Mouse (Mus musculus) CD4-positive, CD25-positive, alpha-beta regulatory T cell, adult 2 months (primary cell): Measurements from ENCODE around the gene Slc44a1.

Experiments used
- DNase-seq: peaks from one replicate; pipeline ENCODE4 v3.0.0-alpha.2; 2012; ENCODE audit warnings: low read depth, low spot score

Slc44a1 gene

DNA sequence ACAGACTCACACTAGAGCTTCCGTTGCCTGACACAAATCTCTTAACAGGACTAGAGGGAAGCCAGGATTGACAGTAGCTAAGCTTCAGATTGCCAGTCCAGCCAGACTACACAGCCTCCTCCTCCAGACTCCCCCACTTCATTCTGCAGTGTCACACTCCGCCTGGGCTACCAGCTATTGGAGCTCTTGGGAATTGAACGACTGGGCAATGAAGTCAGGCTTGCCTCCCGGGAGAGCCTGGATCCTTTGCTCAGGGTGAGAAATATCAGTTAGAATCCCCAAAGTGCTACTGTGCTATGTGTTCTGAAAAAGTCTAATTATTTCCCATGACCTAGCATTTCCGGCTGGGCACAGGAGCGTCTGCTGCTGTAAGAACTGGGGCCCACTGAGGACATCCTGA lies 9.7 kb upstream of the Slc44a1 start:
- DNase-seq, result no peak

- DNase-seq, result no peak
Observed at GRCm38 (mm10) chr4:53431585-53432234, 8.5 kb upstream of the Slc44a1 start.

GRCm38 (mm10) chr4:53437110-53437755 lies 3.0 kb upstream of the Slc44a1 start:
- no peak for DNase-seq

GRCm38 (mm10) chr4:53438386-53438785 lies 1.8 kb upstream of the Slc44a1 start:
- no peak for DNase-seq

DNA sequence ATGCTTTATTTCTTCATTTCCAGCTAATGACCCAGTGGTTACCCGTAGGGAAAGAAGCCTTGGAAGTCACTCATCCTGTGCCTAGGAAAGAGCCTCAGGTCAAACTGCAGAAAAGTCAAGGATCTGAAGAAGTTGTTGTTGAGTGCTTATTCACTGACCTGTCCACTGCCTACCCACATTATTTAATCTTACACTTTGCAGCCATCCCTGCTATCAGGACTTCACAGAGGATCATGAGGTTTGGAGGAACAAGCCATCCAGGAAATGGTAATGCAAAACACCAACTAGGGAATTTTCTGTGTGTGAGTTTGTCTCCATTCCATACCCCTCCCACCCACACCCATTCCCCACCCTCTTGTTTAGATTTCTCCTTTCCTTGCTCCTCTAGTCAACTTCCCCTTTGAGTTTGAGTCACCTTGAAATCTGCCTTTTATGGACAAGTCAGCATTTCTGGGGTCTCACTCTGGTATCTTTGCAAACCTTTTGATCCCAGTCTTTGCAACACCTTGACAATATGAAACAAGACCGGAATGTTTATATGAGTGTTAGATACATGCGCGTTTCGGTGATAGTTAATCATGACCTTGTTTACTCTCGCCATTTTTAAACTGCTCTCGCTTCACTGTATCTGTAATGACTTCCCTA lies 1.3 kb upstream of the Slc44a1 start:
- DNase-seq, result no peak

- no peak for DNase-seq
Observed at GRCm38 (mm10) chr4:53439636-53440009, 590 bp upstream of the Slc44a1 start.

- peak; percentile 64 for DNase-seq
Observed at GRCm38 (mm10) chr4:53440816-53441571, 781 bp downstream of the Slc44a1 start.

- no peak for DNase-seq
Observed at GRCm38 (mm10) chr4:53441683-53442082, 1.5 kb downstream of the Slc44a1 start.

- no peak for DNase-seq
Observed at GRCm38 (mm10) chr4:53446216-53446615, 6.0 kb downstream of the Slc44a1 start.

GRCm38 (mm10) chr4:53447773-53448172 lies 7.6 kb downstream of the Slc44a1 start:
- DNase-seq, result no peak

- DNase-seq, result no peak
Observed at GRCm38 (mm10) chr4:53450736-53451135, 10.5 kb downstream of the Slc44a1 start.

DNA sequence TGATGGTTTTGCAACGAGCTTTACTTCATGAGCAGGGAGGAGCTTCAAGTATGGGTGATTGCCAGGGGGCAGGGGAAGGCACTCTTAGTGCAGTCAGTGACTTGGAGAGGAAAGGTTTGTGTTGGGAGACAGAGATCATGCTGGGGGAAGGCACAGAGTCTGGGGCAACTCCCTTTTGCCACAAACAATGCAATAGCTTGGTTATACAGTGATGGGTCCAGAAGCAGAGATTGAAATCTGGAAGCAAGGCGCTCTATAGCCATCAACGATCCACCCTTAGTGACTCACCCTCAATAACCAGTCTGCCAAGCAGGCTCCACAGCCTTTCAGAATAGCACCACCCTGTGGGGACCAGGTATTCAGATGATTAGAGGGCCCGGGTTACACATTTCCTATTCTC lies 11.7 kb downstream of the Slc44a1 start:
- DNase-seq, result peak; percentile 23

- no peak for DNase-seq
Observed at GRCm38 (mm10) chr4:53452457-53452856, 12.2 kb downstream of the Slc44a1 start.

- DNase-seq, result no peak
Observed at GRCm38 (mm10) chr4:53452976-53453889, 13.0 kb downstream of the Slc44a1 start.

DNA sequence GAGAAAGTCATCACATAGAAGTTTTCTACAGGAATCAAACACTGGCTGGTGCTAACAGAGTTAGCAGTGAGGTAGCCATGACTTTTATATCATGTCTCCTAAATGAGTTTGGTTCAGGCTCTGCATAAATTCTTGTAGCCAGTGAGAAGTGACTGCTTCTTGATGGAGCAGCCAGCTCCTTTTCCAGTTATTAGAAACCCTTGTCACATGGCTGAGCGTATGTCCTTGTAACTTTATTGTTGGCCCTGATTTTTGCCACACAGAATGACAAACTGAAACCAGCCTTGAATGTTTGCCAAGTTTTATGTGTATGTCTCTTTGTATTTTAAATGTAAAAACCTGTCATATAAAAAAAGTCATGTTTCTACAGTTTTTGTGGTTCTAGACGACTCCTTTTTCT lies 15.7 kb downstream of the Slc44a1 start:
- DNase-seq, result no peak

- no peak for DNase-seq
Observed at GRCm38 (mm10) chr4:53456570-53456969, 16.4 kb downstream of the Slc44a1 start.

- DNase-seq, result no peak
Observed at GRCm38 (mm10) chr4:53458503-53458902, 18.3 kb downstream of the Slc44a1 start.

DNA sequence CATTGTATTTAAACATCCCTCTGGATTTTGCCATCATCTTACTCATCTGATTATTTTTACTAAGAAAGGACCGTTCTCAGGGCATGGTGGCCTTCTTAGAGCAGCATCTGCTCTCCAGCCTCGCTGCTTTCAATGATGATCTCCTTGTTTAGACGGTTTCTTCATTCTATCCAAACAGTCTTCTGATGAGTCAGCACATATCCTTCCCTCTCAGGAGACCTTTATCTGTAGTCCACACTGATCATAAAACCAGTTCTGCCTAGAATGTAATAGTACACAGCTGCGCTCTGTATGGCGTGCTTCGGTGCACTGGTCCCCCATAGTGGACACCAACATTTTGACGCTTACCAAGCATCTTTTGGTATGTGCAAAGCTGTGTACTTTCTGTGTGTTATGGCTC lies 19.5 kb downstream of the Slc44a1 start:
- no peak for DNase-seq

- no peak for DNase-seq
Observed at GRCm38 (mm10) chr4:53461026-53461425, 20.8 kb downstream of the Slc44a1 start.

- DNase-seq, result no peak
Observed at GRCm38 (mm10) chr4:53462069-53462468, 21.9 kb downstream of the Slc44a1 start.
